In genomic region chr11:116129993-116130487, GRCm38 (mm10) we compare ENCODE assay signal across 8 mouse cellular contexts. TPM values are rescaled to one million over a fixed set of nuclear protein-coding genes. Genes with fewer than 3 reads are reported as not detected.
DNase-seq lines count a peak whose midpoint lies in the region; ATAC-seq and TF ChIP-seq lines count a peak whose summit lies in the region.

No protein-coding gene starts in this region.

- H3K27ac ChIP-seq in lung, embryonic 15.5 days: peak overlapping the region; percentile 96
- H3K27ac ChIP-seq in cortical plate, adult 2 months (ENCODE audit: insufficient read depth, low read length): peak overlapping the region; percentile 30; the same call in 1 of the 2 replicates
- H3K27ac ChIP-seq in intestine, embryonic 14.5 days (ENCODE audit: low read depth): peak overlapping the region; percentile 84
- H3K27ac ChIP-seq in midbrain, embryonic 16.5 days (ENCODE audit: low read length): peak overlapping the region; percentile 90

- TF ChIP-seq CTCF in cortical plate, adult 2 months (IDR thresholded peaks at IDR 0.05; ENCODE audit: extremely low read depth, insufficient read depth, low read length): no peak

- H3K27me3 ChIP-seq in lung, embryonic 15.5 days: no peaks in the 10 kb centered on the region
- H3K27me3 ChIP-seq in intestine, embryonic 14.5 days (replicated peaks; ENCODE audit: control insufficient read depth, insufficient read depth, low read length): no peaks in the 10 kb centered on the region
- no peaks in the 10 kb centered on the region for H3K27me3 ChIP-seq in midbrain, embryonic 16.5 days (ENCODE audit: control insufficient read depth, insufficient read depth, low read depth, low read length)

- H3K9me3 ChIP-seq in lung, embryonic 15.5 days: no peaks in the 10 kb centered on the region
- no peaks in the 10 kb centered on the region for H3K9me3 ChIP-seq in intestine, embryonic 14.5 days (ENCODE audit: control insufficient read depth, low read length)
- H3K9me3 ChIP-seq in midbrain, embryonic 16.5 days (replicated peaks; ENCODE audit: control insufficient read depth, low read length, poor library complexity, severe bottlenecking): no peaks in the 10 kb centered on the region

- peaks cover 41% of the 10 kb centered on the region for H3K36me3 ChIP-seq in lung, embryonic 15.5 days
- H3K36me3 ChIP-seq in intestine, embryonic 14.5 days (ENCODE audit: control insufficient read depth, insufficient read depth, low read length): peaks cover 46% of the 10 kb centered on the region
- peaks cover 16% of the 10 kb centered on the region for H3K36me3 ChIP-seq in midbrain, embryonic 16.5 days (ENCODE audit: control insufficient read depth, insufficient read depth, low read length)

- 38% methylated on average over 8 of the region's 8 CpGs for WGBS in lung, embryonic 15.5 days
- WGBS in intestine, embryonic 14.5 days: 42% methylated on average over 8 of the region's 8 CpGs
- 29% methylated on average over 8 of the region's 8 CpGs for WGBS in midbrain, embryonic 16.5 days

- DNase-seq in lung, postnatal 36 days: no peak
- no peak for DNase-seq in intestine, embryonic 14.5 days (ENCODE audit: low spot score)
- DNase-seq in left cerebral cortex, adult 18-20 months (ENCODE audit: low spot score in 2 of 2): no peak
- no peak for DNase-seq in ovary, adult 18-20 months (ENCODE audit: low spot score)
- no peak for DNase-seq in left cerebral cortex, postnatal 10 days (ENCODE audit: extremely low spot score in 1 of 2, low spot score in 2 of 2)

- peaks cover 38% of the 10 kb centered on the region for H3K4me1 ChIP-seq in lung, embryonic 15.5 days
- H3K4me1 ChIP-seq in cortical plate, adult 2 months (ENCODE audit: control insufficient read depth, insufficient read depth, low read length): peaks cover 4% of the 10 kb centered on the region
- peaks cover 18% of the 10 kb centered on the region for H3K4me1 ChIP-seq in intestine, embryonic 14.5 days (replicated peaks; ENCODE audit: control insufficient read depth, insufficient read depth, low read length)
- peaks cover 14% of the 10 kb centered on the region for H3K4me1 ChIP-seq in midbrain, embryonic 16.5 days (ENCODE audit: control insufficient read depth, insufficient read depth, low read length)

- intact Hi-C loops in left cerebral cortex, postnatal 10 days (cut with DNase I): loop anchor here (2.0 to 5.0 kb wide), 2 partner anchors 43 to 98 kb away; partner anchors contain the start of genes Unk and Wbp2

- peak overlapping the region; percentile 74 for H3K9ac ChIP-seq in lung, embryonic 15.5 days
- H3K9ac ChIP-seq in intestine, embryonic 14.5 days (ENCODE audit: low read length): peak overlapping the region; percentile 67
- H3K9ac ChIP-seq in midbrain, embryonic 16.5 days (ENCODE audit: low read depth, low read length): peak overlapping the region; percentile 76

- peak overlapping the region; percentile 59 for H3K4me3 ChIP-seq in lung, embryonic 15.5 days
- peak overlapping the region; percentile 56 for H3K4me3 ChIP-seq in cortical plate, adult 2 months (ENCODE audit: insufficient read depth, low read length)
- H3K4me3 ChIP-seq in intestine, embryonic 14.5 days (ENCODE audit: low read depth, low read length): peak overlapping the region; percentile 43
- H3K4me3 ChIP-seq in midbrain, embryonic 16.5 days (ENCODE audit: low read depth, low read length): peak overlapping the region; percentile 62

- TF ChIP-seq POLR2A in cortical plate, adult 2 months (IDR thresholded peaks at IDR 0.05; ENCODE audit: extremely low read depth, insufficient read depth, low read length): no peak

- no peak for ATAC-seq in lung, embryonic 15.5 days (ENCODE audit: borderline replicate concordance, extremely low read depth, low FRiP score, low TSS enrichment)
- ATAC-seq in intestine, embryonic 14.5 days (replicated peaks; ENCODE audit: low FRiP score, low TSS enrichment, low read depth): peak; percentile 24; the same call in 1 of the 2 replicates
- ATAC-seq in midbrain, embryonic 16.5 days: peak; percentile 6

- H3K4me2 ChIP-seq in lung, embryonic 15.5 days: peak overlapping the region; percentile 67
- H3K4me2 ChIP-seq in intestine, embryonic 14.5 days (ENCODE audit: low read length): peak overlapping the region; percentile 50
- peak overlapping the region; percentile 76 for H3K4me2 ChIP-seq in midbrain, embryonic 16.5 days (ENCODE audit: low read length)

RNA-seq across cellular contexts. Expression of gene Trim65, which starts 0.9 kb away (rescaled TPM):
- polyA plus RNA-seq in lung, embryonic 15.5 days (2015; fragmentation: Nextera tagmentation; extraction: Ambion mirVana): 3.7 and 4.3 TPM in 2 replicates
- polyA plus RNA-seq in cortical plate, adult 2 months (2012; rRNA removed): 5.3 and 5.7 TPM in 2 replicates
- polyA plus RNA-seq in intestine, embryonic 14.5 days (2014; fragmentation: Nextera tagmentation; extraction: Ambion mirVana): 5.3 and 5.5 TPM in 2 replicates
- 2.2 and 2.3 TPM in 2 replicates for polyA plus RNA-seq in midbrain, embryonic 16.5 days (2015; fragmentation: Nextera tagmentation; extraction: Ambion mirVana)
- total RNA-seq in left cerebral cortex, adult 18-20 months (2021): 1 to 10 TPM; 7.3 to 7.9 TPM
- total RNA-seq in left cerebral cortex, postnatal 10 days (2021): 1 to 10 TPM; 6.2 to 6.6 TPM

RNA-seq across cellular contexts. Expression of gene Trim47, which starts 3.0 kb away (rescaled TPM):
- polyA plus RNA-seq in lung, embryonic 15.5 days (2015; fragmentation: Nextera tagmentation; extraction: Ambion mirVana): 24.9 and 25.9 TPM in 2 replicates
- polyA plus RNA-seq in cortical plate, adult 2 months (2012; rRNA removed): 5.5 and 6.2 TPM in 2 replicates
- polyA plus RNA-seq in intestine, embryonic 14.5 days (2014; fragmentation: Nextera tagmentation; extraction: Ambion mirVana): 10.8 and 13.1 TPM in 2 replicates
- polyA plus RNA-seq in midbrain, embryonic 16.5 days (2015; fragmentation: Nextera tagmentation; extraction: Ambion mirVana): 9.5 and 12.7 TPM in 2 replicates
- total RNA-seq in left cerebral cortex, adult 18-20 months (2021): 1 to 10 TPM; 7.3 to 7.9 TPM
- total RNA-seq in left cerebral cortex, postnatal 10 days (2021): 1 to 10 TPM; 6.2 to 7.9 TPM

RNA-seq across cellular contexts. Expression of gene Mrpl38, which starts 8.6 kb away (rescaled TPM):
- 89.5 and 94.7 TPM in 2 replicates for polyA plus RNA-seq in lung, embryonic 15.5 days (2015; fragmentation: Nextera tagmentation; extraction: Ambion mirVana)
- polyA plus RNA-seq in cortical plate, adult 2 months (2012; rRNA removed): 34.6 and 34.7 TPM in 2 replicates
- 111 and 113 TPM in 2 replicates for polyA plus RNA-seq in intestine, embryonic 14.5 days (2014; fragmentation: Nextera tagmentation; extraction: Ambion mirVana)
- 80.3 and 84.6 TPM in 2 replicates for polyA plus RNA-seq in midbrain, embryonic 16.5 days (2015; fragmentation: Nextera tagmentation; extraction: Ambion mirVana)
- 10 to 100 TPM; 61.7 to 66.9 TPM for total RNA-seq in left cerebral cortex, adult 18-20 months (2021)
- 10 to 100 TPM; 52.2 to 54.6 TPM for total RNA-seq in left cerebral cortex, postnatal 10 days (2021)

RNA-seq across cellular contexts. Expression of gene Fbf1, which starts 37.9 kb away (rescaled TPM):
- polyA plus RNA-seq in lung, embryonic 15.5 days (2015; fragmentation: Nextera tagmentation; extraction: Ambion mirVana): 29.7 and 35.9 TPM in 2 replicates
- 103 and 109 TPM in 2 replicates for polyA plus RNA-seq in cortical plate, adult 2 months (2012; rRNA removed)
- polyA plus RNA-seq in intestine, embryonic 14.5 days (2014; fragmentation: Nextera tagmentation; extraction: Ambion mirVana): 22.8 and 23.3 TPM in 2 replicates
- 69.4 and 77.1 TPM in 2 replicates for polyA plus RNA-seq in midbrain, embryonic 16.5 days (2015; fragmentation: Nextera tagmentation; extraction: Ambion mirVana)
- 10 to 100 TPM; 75.9 to 81.3 TPM for total RNA-seq in left cerebral cortex, adult 18-20 months (2021)
- total RNA-seq in left cerebral cortex, postnatal 10 days (2021): 100 to 1,000 TPM in 1 of 2 experiments, 10 to 100 TPM in 1; 96.2 to 100 TPM

RNA-seq across cellular contexts. Expression of gene Wbp2, which starts 43.2 kb away (rescaled TPM):
- polyA plus RNA-seq in lung, embryonic 15.5 days (2015; fragmentation: Nextera tagmentation; extraction: Ambion mirVana): 58.0 and 67.9 TPM in 2 replicates
- polyA plus RNA-seq in cortical plate, adult 2 months (2012; rRNA removed): 438 and 447 TPM in 2 replicates
- polyA plus RNA-seq in intestine, embryonic 14.5 days (2014; fragmentation: Nextera tagmentation; extraction: Ambion mirVana): 78.0 and 85.0 TPM in 2 replicates
- polyA plus RNA-seq in midbrain, embryonic 16.5 days (2015; fragmentation: Nextera tagmentation; extraction: Ambion mirVana): 159 and 206 TPM in 2 replicates
- total RNA-seq in left cerebral cortex, adult 18-20 months (2021): 100 to 1,000 TPM; 464 to 477 TPM
- total RNA-seq in left cerebral cortex, postnatal 10 days (2021): 100 to 1,000 TPM; 229 to 234 TPM

Comparison
In these comparisons a context has a peak if more than half of its experiments do, and no peak if none do; other contexts are left out.
1. H3K27ac ChIP-seq: peak in every context shown above with its lines; median percentile 96 in lung, embryonic 15.5 days; 90 in midbrain, embryonic 16.5 days; 84 in intestine, embryonic 14.5 days; 30 in cortical plate, adult 2 months.